Mouse (Mus musculus) liver, embryonic 11.5 days (tissue): Measurements from ENCODE around the gene March8. TPM values are rescaled to one million over a fixed set of nuclear protein-coding genes. Genes with fewer than 3 reads are reported as not detected.

ENCODE experiments used
- ATAC-seq: fragments of 200-750 bp; cut with Nextera tagmentation; replicated peaks from 2 replicates; pipeline ENCODE4 v1.8.0; 2017; ENCODE audit warnings: moderate number of reproducible peaks, mild to moderate bottlenecking, moderate TSS enrichment, moderate library complexity; ENCODE audit not compliant: low FRiP score
- DNase-seq: peaks from one replicate; pipeline ENCODE4 v3.0.0-alpha.2; 2017; ENCODE audit warnings: low spot score
- H3K27ac ChIP-seq: fragments of 300-500 bp; sonication (generic); 2 replicates; pipeline ENCODE4 v1.5.1; 2014; ENCODE audit warnings: mild to moderate bottlenecking, low read depth, low read length, control low read depth
- H3K27me3 ChIP-seq: fragments of 300-500 bp; sonication (generic); replicated peaks from 2 replicates; pipeline ENCODE4 v1.6.1; 2014; ENCODE audit warnings: low read length, mixed read lengths; ENCODE audit not compliant: control insufficient read depth, insufficient read depth
- H3K36me3 ChIP-seq: fragments of 300-500 bp; sonication (generic); 2 replicates; pipeline ENCODE4 v1.6.1; 2014; ENCODE audit warnings: mild to moderate bottlenecking, low read length, moderate library complexity, mixed read lengths; ENCODE audit not compliant: control insufficient read depth, insufficient read depth
- H3K4me1 ChIP-seq: fragments of 300-500 bp; sonication (generic); replicated peaks from 2 replicates; pipeline ENCODE4 v1.6.1; 2014; ENCODE audit warnings: low read length, mixed read lengths; ENCODE audit not compliant: control insufficient read depth, insufficient read depth
- H3K4me2 ChIP-seq: fragments of 300-500 bp; sonication (generic); 2 replicates; pipeline ENCODE4 v1.6.1; 2014; ENCODE audit warnings: mild to moderate bottlenecking, control low read depth, moderate library complexity
- H3K4me3 ChIP-seq: fragments of 300-500 bp; sonication (generic); 2 replicates; pipeline ENCODE4 v1.5.1; 2014; ENCODE audit warnings: low read depth, low read length, control low read depth
- H3K9ac ChIP-seq: fragments of 300-500 bp; sonication (generic); 2 replicates; pipeline ENCODE4 v1.6.1; 2014; ENCODE audit warnings: low read depth, low read length, control low read depth
- H3K9me3 ChIP-seq: fragments of 300-500 bp; sonication (generic); 2 replicates; pipeline ENCODE4 v1.6.1; 2016; ENCODE audit warnings: low read length, inconsistent platforms, mixed read lengths; ENCODE audit not compliant: control insufficient read depth
- WGBS: fragments of 180-500 bp; shearing (Covaris S2); extraction: QIAGEN DNeasy Blood & Tissue Kit; methylation state at CpG from one replicate; pipeline ENCODE4 v1.1.7; 2014; 5-methylcytosine and 5-hydroxymethylcytosine counted together
- polyA plus RNA-seq: library from polyadenylated mRNA; unstranded; fragments of >200 nt; fragmentation: Nextera tagmentation; extraction: Ambion mirVana; gene quantifications from 2 replicates; pipeline ENCODE4 v1.2.1, GENCODE M21; 2014

March8 gene
- polyA plus RNA-seq, 1 experiment from 2014 or later: 41.3 TPM

- WGBS: 77% methylated on average over 2 of the region's 2 CpGs
- DNase-seq: no peak
- Histone ChIP-seq H3K4me1 (no peaks in the 10 kb centered on the region), H3K4me3 (no peak overlapping the region), H3K27me3 (no peaks in the 10 kb centered on the region), H3K4me2 (no peak overlapping the region), H3K27ac (no peak overlapping the region), H3K9ac (no peak overlapping the region), H3K36me3 (no peaks in the 10 kb centered on the region), H3K9me3 (no peaks in the 10 kb centered on the region)
- no peak for ATAC-seq
These were observed 57.3 kb downstream of the March8 start for GRCm38 (mm10) chr6:116394916-116395648.

GRCm38 (mm10) chr6:116397621-116398020 is 59.8 kb downstream of the March8 start:
- H3K4me2 ChIP-seq: no peak overlapping the region
- no peaks in the 10 kb centered on the region for H3K4me1 ChIP-seq
- no peaks in the 10 kb centered on the region for H3K27me3 ChIP-seq
- no peak for DNase-seq
- H3K9ac ChIP-seq: no peak overlapping the region
- WGBS: 81% methylated on average over 6 of the region's 6 CpGs
- ATAC-seq: no peak
- H3K9me3 ChIP-seq: no peaks in the 10 kb centered on the region
- no peak overlapping the region for H3K4me3 ChIP-seq
- H3K36me3 ChIP-seq: peaks cover 5% of the 10 kb centered on the region; the same call in 1 of the 2 replicates
- no peak overlapping the region for H3K27ac ChIP-seq

GRCm38 (mm10) chr6:116398136-116398535 is 60.3 kb downstream of the March8 start:
- Histone ChIP-seq H3K9me3 (no peaks in the 10 kb centered on the region), H3K4me3 (no peak overlapping the region), H3K4me2 (no peak overlapping the region), H3K9ac (no peak overlapping the region), H3K27ac (no peak overlapping the region), H3K36me3 (peaks cover 5% of the 10 kb centered on the region; the same call in 1 of the 2 replicates), H3K27me3 (no peaks in the 10 kb centered on the region), H3K4me1 (no peaks in the 10 kb centered on the region)
- DNase-seq (no peak), ATAC-seq (no peak)
- WGBS: 80% methylated on average over 2 of the region's 2 CpGs

GRCm38 (mm10) chr6:116401746-116402423 is 64.1 kb downstream of the March8 start:
- H3K4me2 ChIP-seq: no peak overlapping the region
- H3K4me1 ChIP-seq: no peaks in the 10 kb centered on the region
- no peak overlapping the region for H3K4me3 ChIP-seq
- no peaks in the 10 kb centered on the region for H3K27me3 ChIP-seq
- no peak overlapping the region for H3K27ac ChIP-seq
- H3K36me3 ChIP-seq: peaks cover 8% of the 10 kb centered on the region; the same call in 1 of the 2 replicates
- H3K9me3 ChIP-seq: no peaks in the 10 kb centered on the region
- no peak overlapping the region for H3K9ac ChIP-seq
- ATAC-seq: no peak
- 94% methylated on average over 12 of the region's 12 CpGs for WGBS
- DNase-seq: no peak

- Histone ChIP-seq H3K9me3 (no peaks in the 10 kb centered on the region), H3K36me3 (peaks cover 8% of the 10 kb centered on the region; the same call in 1 of the 2 replicates), H3K27me3 (no peaks in the 10 kb centered on the region), H3K4me3 (no peak overlapping the region), H3K4me1 (no peaks in the 10 kb centered on the region), H3K4me2 (no peak overlapping the region), H3K27ac (no peak overlapping the region), H3K9ac (no peak overlapping the region)
- no peak for DNase-seq
- ATAC-seq: no peak
- WGBS: 87% methylated on average over 3 of the region's 3 CpGs
These were observed 64.6 kb downstream of the March8 start for GRCm38 (mm10) chr6:116402426-116402825.

GRCm38 (mm10) chr6:116405243-116405642 is 67.4 kb downstream of the March8 start:
- Histone ChIP-seq H3K27ac (no peak overlapping the region), H3K36me3 (peaks cover 8% of the 10 kb centered on the region; the same call in 1 of the 2 replicates), H3K4me2 (no peak overlapping the region), H3K4me1 (no peaks in the 10 kb centered on the region), H3K27me3 (no peaks in the 10 kb centered on the region), H3K4me3 (no peak overlapping the region), H3K9me3 (no peaks in the 10 kb centered on the region), H3K9ac (no peak overlapping the region)
- WGBS: 91% methylated on average over 9 of the region's 9 CpGs
- DNase-seq: no peak
- no peak for ATAC-seq

GRCm38 (mm10) chr6:116405715-116406114 is 67.9 kb downstream of the March8 start:
- Histone ChIP-seq H3K4me3 (no peak overlapping the region), H3K9me3 (no peaks in the 10 kb centered on the region), H3K9ac (no peak overlapping the region), H3K4me1 (no peaks in the 10 kb centered on the region), H3K27me3 (no peaks in the 10 kb centered on the region), H3K4me2 (no peak overlapping the region), H3K27ac (no peak overlapping the region), H3K36me3 (peaks cover 8% of the 10 kb centered on the region; the same call in 1 of the 2 replicates)
- DNase-seq: no peak
- 75% methylated on average over 5 of the region's 5 CpGs for WGBS
- no peak for ATAC-seq

GRCm38 (mm10) chr6:116406152-116406551 is 68.3 kb downstream of the March8 start:
- ATAC-seq (no peak), DNase-seq (no peak)
- Histone ChIP-seq H3K9me3 (no peaks in the 10 kb centered on the region), H3K27me3 (no peaks in the 10 kb centered on the region), H3K36me3 (peaks cover 8% of the 10 kb centered on the region; the same call in 1 of the 2 replicates), H3K4me1 (no peaks in the 10 kb centered on the region), H3K9ac (no peak overlapping the region), H3K4me2 (no peak overlapping the region), H3K27ac (no peak overlapping the region), H3K4me3 (no peak overlapping the region)
- WGBS: 64% methylated on average over 2 of the region's 2 CpGs
